Mouse (Mus musculus) thymus, adult 2 months (tissue): Measurements from ENCODE around the gene Nrip1.

Experiments used
- CTCF ChIP-seq: fragments of 200-500 bp; IDR thresholded peaks from 2 replicates; pipeline ENCODE4 v1.5.1; 2012; ENCODE audit warnings: mild to moderate bottlenecking, control low read depth, low read length, moderate library complexity, borderline replicate concordance; ENCODE audit not compliant: control insufficient read depth, poor library complexity, insufficient read depth; ENCODE audit errors: extremely low read depth
- POLR2A ChIP-seq: fragments of 200-500 bp; IDR thresholded peaks from 2 replicates; pipeline ENCODE4 v1.6.1; 2012; ENCODE audit warnings: mild to moderate bottlenecking, low read length, control low read depth, moderate library complexity; ENCODE audit not compliant: control insufficient read depth, poor library complexity, insufficient read depth; ENCODE audit errors: extremely low read depth

- peak; percentile 94 for TF ChIP-seq POLR2A
- peak; percentile 66; the same call in 1 of the 2 replicates for TF ChIP-seq CTCF
Observed at GRCm38 (mm10) chr16:76372941-76373561, 576 bp downstream of the Nrip1 start.
